Comparison of ENCODE assay signal across 11 mouse cellular contexts in genomic region chr2:168678662-168679294, GRCm38 (mm10).
DNase-seq lines count a peak whose midpoint lies in the region; ATAC-seq and TF ChIP-seq lines count a peak whose summit lies in the region.
"Had no signal": no experiment of that assay in that cellular context is flagged by ENCODE, and none has a peak within 500 bp of the region (broad histone marks: within the 10 kb centered on the region; RNA-seq: fewer than 3 reads in every experiment).

No protein-coding gene starts in this region.

- H3K9ac ChIP-seq in forebrain, embryonic 12.5 days, result no peak overlapping the region
- no peak overlapping the region for H3K9ac ChIP-seq in midbrain, embryonic 16.5 days (ENCODE audit: low read depth, low read length)

- ATAC-seq in forebrain, embryonic 12.5 days (ENCODE audit: low FRiP score), result peak; percentile 77
- ATAC-seq in midbrain, embryonic 16.5 days, result peak; percentile 92
- no peak for ATAC-seq in megakaryocyte progenitor cell, adult 5-6 weeks (replicated peaks; ENCODE audit: poor library complexity)

- peaks cover 34% of the 10 kb centered on the region for H3K4me1 ChIP-seq in forebrain, embryonic 12.5 days
- peaks cover 14% of the 10 kb centered on the region for H3K4me1 ChIP-seq in midbrain, embryonic 16.5 days (ENCODE audit: control insufficient read depth, insufficient read depth, low read length)

- 66% methylated on average over 15 of the region's 15 CpGs for WGBS in forebrain, embryonic 12.5 days
- WGBS in midbrain, embryonic 16.5 days, result 44% methylated on average over 15 of the region's 15 CpGs

- peaks cover 41% of the 10 kb centered on the region for H3K36me3 ChIP-seq in forebrain, embryonic 12.5 days (replicated peaks)
- peaks cover 28% of the 10 kb centered on the region for H3K36me3 ChIP-seq in midbrain, embryonic 16.5 days (ENCODE audit: control insufficient read depth, insufficient read depth, low read length)

- peak; percentile 86 for DNase-seq in brain, embryonic 18.5 days (ENCODE audit: low read depth, low spot score)
- DNase-seq in layer of hippocampus, adult 2 months (ENCODE audit: low spot score in 2 of 2), result peak; percentile 54 to 77
- no peak for DNase-seq in thymus, postnatal 10 days (ENCODE audit: low spot score in 2 of 2)
- no peak for DNase-seq in kidney, adult 11 months
- no peak for DNase-seq in urinary bladder, postnatal 25 days (ENCODE audit: low spot score)
- DNase-seq: kidney, postnatal 4 days had no signal

- H3K4me3 ChIP-seq in forebrain, embryonic 12.5 days (replicated peaks), result no peak overlapping the region
- H3K4me3 ChIP-seq in layer of hippocampus, adult 2 months, result no peak overlapping the region
- H3K4me3 ChIP-seq in midbrain, embryonic 16.5 days (ENCODE audit: low read depth, low read length), result no peak overlapping the region
- H3K4me3 ChIP-seq: erythroblast, embryonic 14.5 days had no signal

- peak overlapping the region; percentile 84 for H3K27ac ChIP-seq in forebrain, embryonic 12.5 days
- peak overlapping the region; percentile 59 for H3K27ac ChIP-seq in layer of hippocampus, adult 2 months
- H3K27ac ChIP-seq in midbrain, embryonic 16.5 days (ENCODE audit: low read length), result peak overlapping the region; percentile 79
- H3K27ac ChIP-seq: macrophage had no signal

- H3K9me3 ChIP-seq in forebrain, embryonic 12.5 days, result peaks cover 4% of the 10 kb centered on the region; the same call in 1 of the 2 replicates
- no peaks in the 10 kb centered on the region for H3K9me3 ChIP-seq in midbrain, embryonic 16.5 days (replicated peaks; ENCODE audit: control insufficient read depth, low read length, poor library complexity, severe bottlenecking)

- no peak for TF ChIP-seq CTCF in layer of hippocampus, adult 2 months (conservative IDR thresholded peaks at IDR 0.05)

- H3K4me2 ChIP-seq in forebrain, embryonic 12.5 days, result 0 out of 2 replicates have a peak overlapping the region, but pooled peaks have one; percentile 6
- H3K4me2 ChIP-seq in midbrain, embryonic 16.5 days (ENCODE audit: low read length), result peak overlapping the region; percentile 5; the same call in 1 of the 2 replicates

- H3K27me3 ChIP-seq in forebrain, embryonic 12.5 days, result peaks cover 5% of the 10 kb centered on the region; the same call in 1 of the 2 replicates
- no peaks in the 10 kb centered on the region for H3K27me3 ChIP-seq in midbrain, embryonic 16.5 days (ENCODE audit: control insufficient read depth, insufficient read depth, low read depth, low read length)

Comparison
In these comparisons a context has a peak if more than half of its experiments do, and no peak if none do; other contexts are left out.
1. DNase-seq: peak in brain, embryonic 18.5 days (single experiment) and layer of hippocampus, adult 2 months (2 of 2); none in thymus, postnatal 10 days (0 of 2), kidney, adult 11 months (single experiment) and urinary bladder, postnatal 25 days (single experiment).
2. Peak in every context shown above with its lines, with median percentiles within 50 percentile points of each other: H3K27ac ChIP-seq.